Mouse (Mus musculus): ENCODE data around the gene Hmgcl.

- TF ChIP-seq FLI1 (IDR thresholded peaks at IDR 0.05; ENCODE audit: low read length) (no peak), GATA1 (IDR thresholded peaks at IDR 0.05; ENCODE audit: borderline replicate concordance, low read length) (no peak)
Measured at GRCm38 (mm10) chr4:135965113-135965512, 18.9 kb downstream of the Hmgcl start.

Data from megakaryocyte, embryonic 14.5 days (primary cell).